Comparison of ENCODE assay signal across 7 mouse cellular contexts in the genomic region with DNA sequence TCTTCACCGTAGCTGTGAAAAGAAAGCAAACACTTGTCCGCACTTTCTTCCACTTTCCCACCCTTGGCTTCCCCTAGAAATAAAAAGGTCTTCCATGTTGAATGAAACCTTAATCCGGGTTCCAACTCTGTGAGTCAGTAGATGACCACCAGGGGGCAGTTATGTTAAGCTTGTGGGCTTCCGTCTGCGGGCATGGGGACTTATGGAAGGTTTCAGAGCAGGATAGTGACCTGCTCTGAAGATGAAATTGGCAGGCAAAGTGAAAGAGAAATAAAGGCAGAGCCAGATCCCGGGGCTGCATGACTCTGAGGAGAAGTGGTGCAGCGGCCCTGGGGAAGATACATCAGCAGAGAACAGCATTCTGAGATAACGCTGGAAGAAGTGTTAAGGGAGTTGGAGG.
DNase-seq lines count a peak whose midpoint lies in the region; ATAC-seq lines count a peak whose summit lies in the region.

No protein-coding gene starts in this region.

- ATAC-seq in hindbrain, embryonic 13.5 days (ENCODE audit: low FRiP score), result peak; percentile 49; the same call in 1 of the 2 replicates
- peak; percentile 87 for ATAC-seq in megakaryocyte, adult 5-6 weeks (ENCODE audit: poor library complexity, severe bottlenecking)

- 31% methylated on average over 8 of the region's 8 CpGs for WGBS in hindbrain, embryonic 13.5 days

- H3K9ac ChIP-seq in hindbrain, embryonic 13.5 days, result no peak overlapping the region

- no peaks in the 10 kb centered on the region for H3K36me3 ChIP-seq in hindbrain, embryonic 13.5 days

- no peaks in the 10 kb centered on the region for H3K9me3 ChIP-seq in hindbrain, embryonic 13.5 days

- DNase-seq in T-cell, adult 2 months (ENCODE audit: low spot score), result peak; percentile 2
- peak; percentile 85 for DNase-seq in cerebellum, adult 9-10 months
- peak; percentile 48 to 59 for DNase-seq in frontal cortex, postnatal 25 days (ENCODE audit: low spot score in 2 of 2)
- peak; percentile 61 to 72 for DNase-seq in layer of hippocampus, postnatal 25 days (ENCODE audit: extremely low spot score in 1 of 2, low spot score in 1 of 2)
- DNase-seq in right cerebral cortex, postnatal 25 days, result peak; percentile 42

- no peak overlapping the region for H3K27ac ChIP-seq in hindbrain, embryonic 13.5 days

- no peaks in the 10 kb centered on the region for H3K4me1 ChIP-seq in hindbrain, embryonic 13.5 days (replicated peaks)

- no peak overlapping the region for H3K4me2 ChIP-seq in hindbrain, embryonic 13.5 days

- no peaks in the 10 kb centered on the region for H3K27me3 ChIP-seq in hindbrain, embryonic 13.5 days

- H3K4me3 ChIP-seq in hindbrain, embryonic 13.5 days, result no peak overlapping the region

Comparison
In these comparisons a context has a peak if more than half of its experiments do, and no peak if none do; other contexts are left out.
1. DNase-seq: peak in every context shown above with its lines; median percentile 85 in cerebellum, adult 9-10 months; 66 in layer of hippocampus, postnatal 25 days; 54 in frontal cortex, postnatal 25 days; 42 in right cerebral cortex, postnatal 25 days; 2 in T-cell, adult 2 months.